Mouse (Mus musculus): ENCODE measurements at regions not wholly inside any gene's neighbourhood (a gene's known extent, or its start where the extent isn't known, plus 50 kb on each side); places are given as distances from the start of the nearest gene placed in this dataset. TPM values are rescaled to one million over a fixed set of nuclear protein-coding genes. Genes with fewer than 3 reads are reported as not detected.
"Not testable (repeated sequence)": the region's sequence is repeated elsewhere in the genome, so short reads cannot be mapped to it uniquely, and the experiment has no call there.

DNA sequence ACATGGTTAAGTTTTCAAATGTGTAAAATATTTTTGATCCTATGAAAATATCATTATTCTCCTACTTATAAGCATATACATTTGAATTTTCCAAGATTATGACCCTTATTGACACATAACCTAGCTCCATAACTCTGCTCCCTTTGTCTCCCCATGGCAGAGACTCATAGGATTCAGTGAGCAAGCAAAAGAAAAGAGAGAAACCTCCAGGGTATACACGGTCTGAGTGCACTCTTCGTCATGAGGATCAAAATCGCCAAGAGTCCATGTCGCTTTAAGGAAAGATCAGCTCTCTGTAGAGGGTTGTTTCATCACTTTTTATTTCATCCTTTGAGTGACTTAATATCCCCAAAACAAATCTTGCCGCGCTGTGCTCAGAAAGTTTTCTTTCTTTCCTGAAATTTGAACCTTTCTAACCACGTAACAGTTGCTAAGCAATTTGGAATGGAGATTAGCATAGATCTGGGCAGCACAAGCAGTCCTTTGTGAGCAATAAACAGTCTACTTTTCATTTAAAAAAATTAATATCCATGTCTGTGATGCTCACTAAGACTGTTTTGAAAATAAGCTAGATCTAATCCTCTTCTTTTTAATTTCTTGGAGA, 1158.0 kb downstream of the A830018L16Rik start:
- no peak for DNase-seq

GRCm38 (mm10) chr1:12572770-12573169, 1158.9 kb downstream of the A830018L16Rik start:
- no peak for DNase-seq

- no peak for DNase-seq
Measured at GRCm38 (mm10) chr1:12574274-12574673, 1160.4 kb downstream of the A830018L16Rik start.

GRCm38 (mm10) chr1:12577027-12577703, 1163.3 kb downstream of the A830018L16Rik start:
- no peak for DNase-seq

DNA sequence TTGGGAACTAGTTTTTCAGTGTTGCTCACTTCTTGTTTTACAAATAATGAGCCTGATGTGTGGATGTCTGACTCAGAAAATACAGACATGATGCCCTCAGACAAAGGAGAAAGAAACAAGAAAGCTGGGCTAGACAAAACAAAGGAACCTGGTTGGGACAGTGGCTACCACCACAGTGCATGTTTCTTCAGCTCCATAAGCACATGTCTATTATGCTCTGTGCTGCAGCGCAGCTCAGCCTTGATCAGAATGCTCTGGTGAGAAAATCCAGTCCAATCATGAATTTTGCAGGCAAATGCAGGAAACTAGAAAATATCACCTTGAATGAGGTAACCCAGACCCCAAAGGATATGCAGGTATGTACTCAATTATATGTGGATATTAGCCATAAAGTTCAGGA, 1164.1 kb downstream of the A830018L16Rik start:
- DNase-seq = no peak

DNA sequence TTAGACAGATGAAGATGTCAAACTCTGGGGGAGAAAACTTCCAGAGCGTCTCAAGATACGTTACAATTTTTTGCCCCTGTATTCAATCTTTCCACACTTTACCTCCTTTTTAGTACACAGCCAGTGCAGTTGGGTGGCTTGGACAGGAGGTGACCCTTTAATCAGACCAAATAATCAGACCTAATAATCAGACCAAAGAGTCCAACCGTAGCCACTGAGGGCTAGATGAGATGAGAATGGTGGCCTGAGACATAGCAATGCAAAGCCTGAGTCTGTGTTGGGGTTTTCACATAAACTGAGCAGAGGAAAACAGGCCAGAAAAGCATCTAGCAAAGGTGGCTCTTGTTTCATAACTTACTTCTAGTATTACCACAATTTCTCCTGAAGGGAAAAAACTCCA, 1169.1 kb downstream of the A830018L16Rik start:
- DNase-seq = no peak

- not testable (repeated sequence) for DNase-seq
Measured at GRCm38 (mm10) chr1:12586981-12587380, 1173.1 kb downstream of the A830018L16Rik start.

DNA sequence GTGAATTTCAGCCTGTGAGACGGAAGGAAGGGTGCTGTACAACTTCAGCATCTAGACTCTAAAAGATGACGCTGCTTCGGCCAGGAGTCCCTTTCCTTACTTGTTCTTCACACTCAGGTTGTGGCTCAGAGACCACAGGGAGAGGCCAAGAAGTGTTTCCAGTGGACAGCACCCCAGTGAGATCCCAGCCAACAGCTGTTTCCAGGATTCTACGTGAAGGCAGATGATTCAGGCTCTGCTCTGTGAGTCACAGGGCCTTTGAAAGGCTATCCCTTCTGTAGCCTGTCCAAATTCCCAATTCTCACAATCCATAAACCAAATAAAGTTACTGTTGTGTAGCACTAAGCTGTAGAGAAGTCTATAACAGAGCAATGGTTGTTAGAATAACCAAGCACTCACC, 1198.2 kb downstream of the A830018L16Rik start:
- DNase-seq = peak; percentile 3

- DNase-seq = no peak
Measured at GRCm38 (mm10) chr1:12615303-12615702, 1201.4 kb downstream of the A830018L16Rik start.

- no peak for DNase-seq
Measured at GRCm38 (mm10) chr1:12615733-12616481, 1202.0 kb downstream of the A830018L16Rik start.

DNA sequence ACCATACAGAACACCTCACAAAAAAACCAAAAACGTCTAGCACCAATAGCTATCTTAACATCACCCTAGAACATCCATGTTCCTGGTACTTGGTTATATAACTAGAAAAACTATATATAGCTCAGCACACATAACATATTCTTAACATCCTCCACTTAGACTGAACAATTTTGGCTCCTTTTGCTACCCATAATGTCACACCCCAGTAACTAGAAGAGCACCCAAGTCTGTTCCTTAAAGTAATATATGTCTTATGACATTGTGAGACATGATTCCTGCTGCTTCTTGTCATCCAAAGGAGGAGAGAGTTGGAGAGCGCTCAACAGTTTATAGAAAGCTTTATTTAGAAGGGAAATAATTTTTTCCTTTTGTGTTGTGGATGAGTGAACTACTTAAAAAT, 1206.1 kb downstream of the A830018L16Rik start:
- no peak for DNase-seq

GRCm38 (mm10) chr1:12620825-12621224, 1206.9 kb downstream of the A830018L16Rik start:
- no peak for DNase-seq

DNA sequence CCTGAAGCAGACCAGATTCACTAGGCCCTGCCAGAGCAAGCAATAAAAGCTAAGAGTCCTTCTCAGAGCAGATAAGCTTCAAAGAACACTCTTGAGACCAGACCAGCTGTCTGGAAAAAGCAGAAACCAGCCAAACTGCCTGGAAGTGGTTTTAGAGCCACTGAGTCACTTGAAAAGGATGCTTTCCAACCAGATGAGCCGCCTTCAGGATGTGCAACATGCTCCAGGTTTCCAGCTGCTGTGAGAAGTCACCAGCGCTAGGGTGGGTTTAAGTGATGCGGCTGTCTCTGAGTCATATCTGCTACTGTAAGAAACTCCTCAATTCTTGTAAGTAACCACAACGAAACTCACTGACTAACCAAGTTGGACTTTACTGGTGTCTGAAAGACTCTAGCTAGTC, 1209.3 kb downstream of the A830018L16Rik start:
- DNase-seq = no peak

- DNase-seq = no peak
Measured at GRCm38 (mm10) chr1:12633049-12633448, 1219.1 kb downstream of the A830018L16Rik start.

GRCm38 (mm10) chr1:12636326-12637147, 1222.6 kb downstream of the A830018L16Rik start:
- DNase-seq = no peak

DNA sequence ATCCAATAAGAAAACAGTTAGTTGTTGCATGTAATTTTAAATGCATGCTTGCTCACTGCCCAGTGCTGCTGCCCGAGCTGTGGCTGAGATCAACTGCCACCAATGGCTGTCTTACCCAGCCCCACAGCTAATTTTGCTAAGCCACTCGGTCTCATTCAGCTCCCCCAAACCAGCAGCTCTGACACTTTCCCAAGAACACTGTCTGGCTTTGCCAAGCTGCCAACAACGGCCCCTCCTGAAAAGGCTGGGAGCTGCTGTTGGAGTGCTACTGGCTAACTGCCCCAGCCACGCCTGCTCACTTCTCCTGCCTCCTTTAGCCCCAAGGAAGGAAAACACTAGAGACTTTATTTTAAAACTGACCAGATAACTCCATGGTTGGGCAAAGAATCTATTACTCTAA, 1227.1 kb downstream of the A830018L16Rik start:
- DNase-seq = no peak

Small RNAs in the stretch of these regions (microRNA-seq; reads per million reads assigned to microRNA genes)
- not detected for gene Mir6341
